Mouse (Mus musculus): ENCODE results near the gene Mast2. TPM values are rescaled to one million over a fixed set of nuclear protein-coding genes. Genes with fewer than 3 reads are reported as not detected.

Gene Mast2
- polyA plus RNA-seq, 1 experiment from 2014 or later = 72.5 TPM

GRCm38 (mm10) chr4:116483476-116483875, 19.5 kb upstream of the Mast2 start:
- no peak overlapping the region for H3K4me3 ChIP-seq (ENCODE audit: low read depth, low read length)
- peaks cover 4% of the 10 kb centered on the region; the same call in 1 of the 2 replicates for H3K4me1 ChIP-seq (ENCODE audit: control insufficient read depth, insufficient read depth, low read length)
- H3K9me3 ChIP-seq (ENCODE audit: control insufficient read depth, low read length) = no peaks in the 10 kb centered on the region
- H3K4me2 ChIP-seq (ENCODE audit: low read depth, low read length) = no peak overlapping the region
- WGBS = 5% methylated on average over 2 of the region's 2 CpGs
- no peaks in the 10 kb centered on the region for H3K27me3 ChIP-seq (ENCODE audit: control insufficient read depth, insufficient read depth, low read length)
- no peaks in the 10 kb centered on the region for H3K36me3 ChIP-seq (ENCODE audit: control insufficient read depth, insufficient read depth, low read length)
- H3K27ac ChIP-seq (ENCODE audit: low read depth, low read length) = no peak overlapping the region
- ATAC-seq (ENCODE audit: low read depth) = peak; percentile 70; the same call in 1 of the 2 replicates
- no peak overlapping the region for H3K9ac ChIP-seq (replicated peaks; ENCODE audit: low read depth, low read length)

DNA sequence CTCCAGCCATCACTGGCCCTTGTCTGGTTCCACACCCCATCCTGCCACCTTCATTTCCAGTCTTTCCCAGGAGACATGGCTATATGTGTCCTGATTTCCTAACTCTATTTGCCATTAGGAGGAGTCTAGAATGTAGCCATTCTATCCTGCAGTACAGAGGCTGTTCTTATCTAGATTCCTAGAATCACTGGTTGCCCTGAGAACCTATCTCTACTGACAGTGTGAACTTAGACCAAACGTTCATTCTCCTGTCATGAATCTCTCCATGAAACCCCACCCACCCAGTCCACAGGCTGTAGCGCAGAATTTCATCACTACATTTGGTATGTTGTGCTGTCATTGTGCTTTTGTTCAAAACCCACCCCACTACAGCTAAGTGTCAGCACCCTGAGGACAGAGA, 17.3 kb upstream of the Mast2 start:
- H3K4me3 ChIP-seq (ENCODE audit: low read depth, low read length) = no peak overlapping the region
- H3K36me3 ChIP-seq (ENCODE audit: control insufficient read depth, insufficient read depth, low read length) = no peaks in the 10 kb centered on the region
- WGBS = 73% methylated on average over 2 of the region's 2 CpGs
- H3K27ac ChIP-seq (ENCODE audit: low read depth, low read length) = no peak overlapping the region
- no peak overlapping the region for H3K4me2 ChIP-seq (ENCODE audit: low read depth, low read length)
- H3K4me1 ChIP-seq (ENCODE audit: control insufficient read depth, insufficient read depth, low read length) = peaks cover 4% of the 10 kb centered on the region; the same call in 1 of the 2 replicates
- no peak overlapping the region for H3K9ac ChIP-seq (replicated peaks; ENCODE audit: low read depth, low read length)
- H3K27me3 ChIP-seq (ENCODE audit: control insufficient read depth, insufficient read depth, low read length) = no peaks in the 10 kb centered on the region
- no peak for ATAC-seq (ENCODE audit: low read depth)
- H3K9me3 ChIP-seq (ENCODE audit: control insufficient read depth, low read length) = no peaks in the 10 kb centered on the region

DNA sequence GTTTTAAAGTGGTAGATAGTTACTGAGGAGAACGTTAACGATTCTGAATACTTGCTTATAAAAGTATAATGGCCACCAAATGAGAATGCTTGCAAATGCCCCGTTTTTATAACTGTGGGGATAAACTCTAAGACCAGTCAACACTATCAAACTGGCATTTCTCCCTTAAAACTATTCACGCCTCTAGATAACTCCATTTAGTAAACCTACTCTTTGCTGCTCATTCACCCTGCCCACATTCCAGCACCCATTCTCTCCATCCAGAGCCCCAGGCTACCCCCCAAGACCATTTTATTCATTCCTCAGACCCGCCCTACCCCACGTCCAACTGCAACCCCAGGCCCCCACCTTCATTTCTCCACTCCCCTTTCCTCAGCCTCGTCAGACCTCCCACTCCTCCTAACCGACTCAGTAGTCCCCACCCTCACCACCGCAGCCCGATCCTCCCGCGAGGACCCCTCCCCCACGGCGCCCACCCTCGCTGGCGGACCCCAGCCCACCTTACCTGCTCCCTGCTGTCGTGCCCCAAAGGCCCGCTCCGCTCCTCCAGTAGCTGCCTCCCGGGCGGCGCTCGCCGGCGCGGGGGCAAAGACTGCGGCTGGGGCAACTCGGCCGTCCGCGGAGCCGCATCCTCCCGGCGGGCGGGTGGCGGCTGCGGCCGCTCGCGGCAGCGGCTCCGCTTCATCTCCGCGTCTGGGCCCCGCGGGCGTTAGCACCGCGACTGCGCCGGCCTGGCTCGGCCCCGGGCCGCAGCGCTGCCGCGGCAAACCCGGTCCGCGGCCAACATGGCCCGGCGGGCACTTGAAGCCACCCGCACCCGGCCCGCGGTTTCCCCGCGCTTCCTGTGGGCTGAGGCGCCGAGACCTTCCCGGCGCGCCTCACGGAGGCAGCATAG, 505 bp downstream of the Mast2 start:
- H3K4me2 ChIP-seq (ENCODE audit: low read depth, low read length) = peak overlapping the region; percentile 59
- H3K27me3 ChIP-seq (ENCODE audit: control insufficient read depth, insufficient read depth, low read length) = no peaks in the 10 kb centered on the region
- ATAC-seq (ENCODE audit: low read depth) = peak; percentile 76
- peak overlapping the region; percentile 87 for H3K9ac ChIP-seq (replicated peaks; ENCODE audit: low read depth, low read length)
- peak overlapping the region; percentile 90 for H3K27ac ChIP-seq (ENCODE audit: low read depth, low read length)
- no peaks in the 10 kb centered on the region for H3K9me3 ChIP-seq (ENCODE audit: control insufficient read depth, low read length)
- no peaks in the 10 kb centered on the region for H3K36me3 ChIP-seq (ENCODE audit: control insufficient read depth, insufficient read depth, low read length)
- peaks cover 15% of the 10 kb centered on the region; the same call in 1 of the 2 replicates for H3K4me1 ChIP-seq (ENCODE audit: control insufficient read depth, insufficient read depth, low read length)
- under 1% methylated on average over 60 of the region's 74 CpGs for WGBS
- H3K4me3 ChIP-seq (ENCODE audit: low read depth, low read length) = peak overlapping the region; percentile 86

DNA sequence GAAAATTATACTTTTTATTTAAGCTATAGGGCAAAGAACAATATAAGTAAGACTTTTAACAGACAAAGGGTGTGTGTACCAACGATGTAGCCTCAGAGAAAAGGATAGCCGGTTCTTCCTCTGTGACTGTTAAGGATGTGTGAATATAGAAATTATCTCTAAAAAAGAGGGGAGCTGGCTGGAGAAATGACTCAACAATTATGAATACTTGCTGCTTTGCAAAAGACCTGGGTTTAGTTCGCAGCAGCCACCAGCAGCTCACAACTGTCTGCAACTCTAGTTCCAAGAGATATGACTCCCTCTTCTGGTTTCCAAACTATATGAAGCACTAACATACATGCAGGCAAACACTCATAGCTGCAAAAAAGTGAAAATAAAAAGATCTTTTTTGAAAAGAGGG, 2.0 kb downstream of the Mast2 start:
- H3K4me3 ChIP-seq (ENCODE audit: low read depth, low read length) = no peak overlapping the region
- H3K9ac ChIP-seq (replicated peaks; ENCODE audit: low read depth, low read length) = no peak overlapping the region
- no peak overlapping the region for H3K4me2 ChIP-seq (ENCODE audit: low read depth, low read length)
- H3K36me3 ChIP-seq (ENCODE audit: control insufficient read depth, insufficient read depth, low read length) = no peaks in the 10 kb centered on the region
- no peak overlapping the region for H3K27ac ChIP-seq (ENCODE audit: low read depth, low read length)
- no peaks in the 10 kb centered on the region for H3K27me3 ChIP-seq (ENCODE audit: control insufficient read depth, insufficient read depth, low read length)
- WGBS = 97% methylated on average over 3 of the region's 3 CpGs
- no peaks in the 10 kb centered on the region for H3K9me3 ChIP-seq (ENCODE audit: control insufficient read depth, low read length)
- ATAC-seq (ENCODE audit: low read depth) = no peak
- H3K4me1 ChIP-seq (ENCODE audit: control insufficient read depth, insufficient read depth, low read length) = peaks cover 15% of the 10 kb centered on the region; the same call in 1 of the 2 replicates

GRCm38 (mm10) chr4:116451553-116451952, 12.4 kb downstream of the Mast2 start:
- H3K9ac ChIP-seq (replicated peaks; ENCODE audit: low read depth, low read length) = no peak overlapping the region
- H3K4me1 ChIP-seq (ENCODE audit: control insufficient read depth, insufficient read depth, low read length) = no peaks in the 10 kb centered on the region
- H3K4me3 ChIP-seq (ENCODE audit: low read depth, low read length) = no peak overlapping the region
- H3K27me3 ChIP-seq (ENCODE audit: control insufficient read depth, insufficient read depth, low read length) = no peaks in the 10 kb centered on the region
- no peaks in the 10 kb centered on the region for H3K36me3 ChIP-seq (ENCODE audit: control insufficient read depth, insufficient read depth, low read length)
- no peak for ATAC-seq (ENCODE audit: low read depth)
- no peaks in the 10 kb centered on the region for H3K9me3 ChIP-seq (ENCODE audit: control insufficient read depth, low read length)
- no peak overlapping the region for H3K27ac ChIP-seq (ENCODE audit: low read depth, low read length)
- no peak overlapping the region for H3K4me2 ChIP-seq (ENCODE audit: low read depth, low read length)

DNA sequence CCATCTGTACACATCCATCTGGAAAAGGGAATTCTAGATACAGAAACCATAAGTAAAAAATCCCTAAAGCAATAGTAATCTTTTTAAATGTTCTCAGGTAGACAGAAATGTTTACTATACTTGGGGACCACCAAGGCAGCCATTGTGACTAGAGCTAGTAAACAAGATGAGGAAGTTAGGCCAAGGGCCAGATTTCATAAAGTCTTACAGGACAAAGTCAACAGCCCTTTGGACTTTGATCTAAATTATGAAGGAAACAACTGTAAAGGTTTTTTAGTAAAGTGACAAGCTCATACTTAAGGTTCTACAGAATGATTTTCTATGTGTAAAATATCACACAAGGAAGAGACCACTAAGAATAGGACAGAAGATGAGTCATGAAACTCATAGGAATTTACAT, 14.0 kb downstream of the Mast2 start:
- Histone ChIP-seq H3K27me3 (ENCODE audit: control insufficient read depth, insufficient read depth, low read length) (no peaks in the 10 kb centered on the region), H3K4me2 (ENCODE audit: low read depth, low read length) (no peak overlapping the region)
- no peak for ATAC-seq (ENCODE audit: low read depth)

DNA sequence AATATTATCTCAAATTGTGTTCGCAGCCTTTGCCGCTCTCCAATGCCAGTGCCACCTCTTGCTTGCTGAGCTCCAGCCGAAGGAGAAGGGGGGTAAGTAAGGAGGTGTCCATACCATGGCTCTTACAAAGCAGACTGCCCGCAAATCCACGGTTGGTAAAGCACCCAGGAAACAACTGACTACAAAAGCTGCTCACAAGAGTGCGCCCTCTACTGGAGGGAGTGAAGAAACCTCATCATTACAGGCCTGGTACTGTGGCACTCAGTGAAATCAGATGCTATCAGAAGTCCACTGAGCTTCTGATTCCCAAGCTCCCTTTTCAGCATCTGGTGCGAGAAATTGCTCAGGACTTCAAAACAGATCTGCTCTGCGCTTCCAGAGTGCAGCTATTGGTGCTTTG, 15.3 kb downstream of the Mast2 start:
- H3K27ac ChIP-seq (ENCODE audit: low read depth, low read length) = no peak overlapping the region
- no peak for ATAC-seq (ENCODE audit: low read depth)
- H3K9me3 ChIP-seq (ENCODE audit: control insufficient read depth, low read length) = no peaks in the 10 kb centered on the region
- H3K9ac ChIP-seq (replicated peaks; ENCODE audit: low read depth, low read length) = no peak overlapping the region
- H3K27me3 ChIP-seq (ENCODE audit: control insufficient read depth, insufficient read depth, low read length) = no peaks in the 10 kb centered on the region
- no peaks in the 10 kb centered on the region for H3K4me1 ChIP-seq (ENCODE audit: control insufficient read depth, insufficient read depth, low read length)
- H3K36me3 ChIP-seq (ENCODE audit: control insufficient read depth, insufficient read depth, low read length) = no peaks in the 10 kb centered on the region
- H3K4me2 ChIP-seq (ENCODE audit: low read depth, low read length) = no peak overlapping the region
- 52% methylated on average over 8 of the region's 8 CpGs for WGBS
- no peak overlapping the region for H3K4me3 ChIP-seq (ENCODE audit: low read depth, low read length)

More for the DNA sequence above, 14.0 kb downstream of the Mast2 start:
- Histone ChIP-seq H3K27ac (ENCODE audit: low read depth, low read length) (no peak overlapping the region), H3K9me3 (ENCODE audit: control insufficient read depth, low read length) (no peaks in the 10 kb centered on the region), H3K36me3 (ENCODE audit: control insufficient read depth, insufficient read depth, low read length) (no peaks in the 10 kb centered on the region), H3K9ac (replicated peaks; ENCODE audit: low read depth, low read length) (no peak overlapping the region), H3K4me3 (ENCODE audit: low read depth, low read length) (no peak overlapping the region), H3K4me1 (ENCODE audit: control insufficient read depth, insufficient read depth, low read length) (no peaks in the 10 kb centered on the region)

DNA sequence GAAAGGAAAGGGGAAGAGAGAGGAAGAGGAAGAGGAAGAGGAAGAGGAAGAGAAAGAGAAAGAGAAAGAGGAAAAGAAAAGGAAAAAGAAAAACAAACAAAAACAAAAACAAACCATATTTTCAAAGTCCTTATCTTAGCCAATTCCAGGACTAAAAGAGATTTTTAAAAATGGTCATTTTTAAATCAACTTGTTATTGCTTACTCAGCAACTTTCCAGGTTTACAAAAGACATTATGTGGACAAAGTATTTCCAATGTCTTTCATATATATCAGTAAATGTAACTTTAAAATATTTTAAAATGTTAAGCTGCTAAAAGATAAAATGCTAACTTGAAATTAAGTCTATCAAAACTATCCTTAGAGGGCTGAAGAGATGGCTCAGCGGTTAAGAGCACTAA, 24.6 kb downstream of the Mast2 start:
- no peak overlapping the region for H3K4me3 ChIP-seq (ENCODE audit: low read depth, low read length)
- H3K27ac ChIP-seq (ENCODE audit: low read depth, low read length) = no peak overlapping the region
- WGBS = 97% methylated on average over 1 of the region's 1 CpGs
- no peak overlapping the region for H3K9ac ChIP-seq (replicated peaks; ENCODE audit: low read depth, low read length)
- H3K4me2 ChIP-seq (ENCODE audit: low read depth, low read length) = no peak overlapping the region
- no peaks in the 10 kb centered on the region for H3K9me3 ChIP-seq (ENCODE audit: control insufficient read depth, low read length)
- no peaks in the 10 kb centered on the region for H3K27me3 ChIP-seq (ENCODE audit: control insufficient read depth, insufficient read depth, low read length)
- H3K36me3 ChIP-seq (ENCODE audit: control insufficient read depth, insufficient read depth, low read length) = no peaks in the 10 kb centered on the region
- H3K4me1 ChIP-seq (ENCODE audit: control insufficient read depth, insufficient read depth, low read length) = no peaks in the 10 kb centered on the region
- no peak for ATAC-seq (ENCODE audit: low read depth)

DNA sequence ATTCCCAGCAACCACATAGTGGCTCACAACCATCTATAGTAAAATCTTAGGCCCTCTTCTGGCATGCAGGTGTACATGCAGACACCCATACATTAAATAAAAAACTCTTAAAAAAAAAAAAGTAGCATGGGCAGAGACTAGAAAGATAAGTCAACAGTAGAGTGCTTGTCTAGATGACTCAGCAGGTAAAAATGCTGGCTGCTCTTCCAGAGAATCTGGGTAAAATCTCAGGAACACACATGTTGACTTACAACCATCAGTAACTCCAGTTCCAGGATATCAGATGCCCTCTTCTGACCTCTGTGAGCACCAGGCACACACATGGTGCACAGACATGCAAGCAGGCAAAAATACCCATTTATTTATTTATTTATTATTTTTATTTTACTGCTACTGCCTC, 25.4 kb downstream of the Mast2 start:
- no peaks in the 10 kb centered on the region for H3K4me1 ChIP-seq (ENCODE audit: control insufficient read depth, insufficient read depth, low read length)
- no peak overlapping the region for H3K4me3 ChIP-seq (ENCODE audit: low read depth, low read length)
- no peaks in the 10 kb centered on the region; the same call in 1 of the 2 replicates for H3K36me3 ChIP-seq (ENCODE audit: control insufficient read depth, insufficient read depth, low read length)
- H3K27me3 ChIP-seq (ENCODE audit: control insufficient read depth, insufficient read depth, low read length) = no peaks in the 10 kb centered on the region
- H3K9ac ChIP-seq (replicated peaks; ENCODE audit: low read depth, low read length) = no peak overlapping the region
- H3K9me3 ChIP-seq (ENCODE audit: control insufficient read depth, low read length) = no peaks in the 10 kb centered on the region
- ATAC-seq (ENCODE audit: low read depth) = no peak
- no peak overlapping the region for H3K4me2 ChIP-seq (ENCODE audit: low read depth, low read length)
- no peak overlapping the region for H3K27ac ChIP-seq (ENCODE audit: low read depth, low read length)
